Mouse (Mus musculus) bone marrow, adult 2 months (tissue): ENCODE results near the gene Ubl4b. TPM values are rescaled to one million over a fixed set of nuclear protein-coding genes. Genes with fewer than 3 reads are reported as not detected.

Experiments
- H3K27ac ChIP-seq: fragments of 200-500 bp; 2 replicates; pipeline ENCODE4 v1.5.1; 2012; ENCODE audit warnings: low read depth, mild to moderate bottlenecking, control low read depth, inconsistent platforms, low read length; ENCODE audit not compliant: control insufficient read depth, poor library complexity, insufficient read depth
- H3K4me1 ChIP-seq: fragments of 200-500 bp; 2 replicates; pipeline ENCODE4 v1.6.1; 2011; ENCODE audit warnings: low read length; ENCODE audit not compliant: control insufficient read depth, insufficient read depth
- H3K4me3 ChIP-seq: fragments of 200-500 bp; replicated peaks from 2 replicates; pipeline ENCODE3; 2011; ENCODE audit warnings: mild to moderate bottlenecking, low read depth, low read length, control low read depth; ENCODE audit not compliant: control insufficient read depth
- CTCF ChIP-seq: fragments of 200-500 bp; IDR thresholded peaks from 2 replicates; pipeline ENCODE4 v1.5.1; 2011; ENCODE audit warnings: low read length, control low read depth; ENCODE audit not compliant: control insufficient read depth, insufficient read depth
- POLR2A ChIP-seq: fragments of 200-500 bp; IDR thresholded peaks from 2 replicates; pipeline ENCODE4 v1.6.1; 2011; ENCODE audit warnings: low read depth, mild to moderate bottlenecking, control low read depth, low read length, borderline replicate concordance; ENCODE audit not compliant: control insufficient read depth
- WGBS: fragments of 180-500 bp; shearing (Covaris S2); methylation state at CpG from one replicate; pipeline ENCODE4 v1.1.7; 2018; 5-methylcytosine and 5-hydroxymethylcytosine counted together
- polyA plus RNA-seq: library from polyadenylated mRNA; stranded (reverse); fragments of >200 nt; gene quantifications from 2 replicates; pipeline ENCODE4 v1.2.4, GENCODE M21; 2011; ENCODE audit warnings: low replicate concordance; ENCODE audit not compliant: missing spikeins, insufficient read depth, insufficient read length

The Ubl4b gene
- polyA plus RNA-seq, 1 experiment = not detected

- Histone ChIP-seq H3K4me3 (no peak overlapping the region), H3K4me1 (no peaks in the 10 kb centered on the region), H3K27ac (no peak overlapping the region)
- TF ChIP-seq POLR2A = no peak
- no peak for TF ChIP-seq CTCF
- 53% methylated on average over 1 of the region's 1 CpGs for WGBS
Observed at GRCm38 (mm10) chr3:107504542-107504941, 50.3 kb downstream of the Ubl4b start.

GRCm38 (mm10) chr3:107503716-107504115, 51.2 kb downstream of the Ubl4b start:
- TF ChIP-seq CTCF (no peak), POLR2A (no peak)
- no peak overlapping the region for H3K27ac ChIP-seq
- WGBS = 67% methylated on average over 2 of the region's 2 CpGs
- H3K4me3 ChIP-seq = no peak overlapping the region
- no peaks in the 10 kb centered on the region for H3K4me1 ChIP-seq

Other genes with a start within 250 kb of the Ubl4b start
- gene Rbm15, start 221.4 kb downstream of the Ubl4b start, polyA plus RNA-seq = 14.6 and 26.7 TPM in 2 replicates
- gene Kcnc4, start 95.5 kb downstream of the Ubl4b start, polyA plus RNA-seq = not detected in 2 replicates
- gene Slc6a17, start 37.1 kb downstream of the Ubl4b start, polyA plus RNA-seq = 0.62 TPM in 1 of 2 replicates, not detected in the other
- not detected in 2 replicates for gene Alx3, start 40.0 kb upstream of the Ubl4b start, polyA plus RNA-seq
- gene Gm10961, start 76.2 kb upstream of the Ubl4b start, polyA plus RNA-seq = not detected in 2 replicates
- 13.0 and 36.0 TPM in 2 replicates for gene Strip1, start 76.6 kb upstream of the Ubl4b start, polyA plus RNA-seq
- gene Ahcyl1, start 141.5 kb upstream of the Ubl4b start, polyA plus RNA-seq = 27.3 and 38.4 TPM in 2 replicates
- gene Csf1, start 205.4 kb upstream of the Ubl4b start, polyA plus RNA-seq = 7.9 and 21.8 TPM in 2 replicates